Mouse (Mus musculus) kidney, adult 2 months (tissue): ENCODE results near the gene Gpr39.

Experiments
- CTCF ChIP-seq: fragments of 200-500 bp; conservative IDR thresholded peaks from 2 replicates; pipeline ENCODE4 v1.5.1; 2011; ENCODE audit warnings: low read depth, mild to moderate bottlenecking, control low read depth, low read length, moderate library complexity, mixed read lengths; ENCODE audit not compliant: insufficient read depth, insufficient read length
- POLR2A ChIP-seq: fragments of 200-500 bp; IDR thresholded peaks from one replicate; pipeline ENCODE4 v1.6.1; 2011; ENCODE audit warnings: low read depth, low read length, control low read depth

- no peak for TF ChIP-seq CTCF
- no peak for TF ChIP-seq POLR2A
Measured at GRCm38 (mm10) chr1:125759972-125760695, 83.3 kb downstream of the Gpr39 start.
